Mouse (Mus musculus) MEL (cell line): Measurements from ENCODE around the gene Ccdc83.

Experiments used
- CTCF ChIP-seq, 3 experiments: IDR thresholded peaks in 2 of 3; conservative IDR thresholded peaks in 1 of 3; 2 replicates each; pipeline ENCODE4 v1.5.1; 2011 to 2012; ENCODE audit warnings: low read length in 3 of 3, low read depth in 2 of 3, mild to moderate bottlenecking in 2 of 3, improper control_type of control experiment in 1 of 3, inconsistent platforms in 1 of 3, mixed read lengths in 1 of 3, moderate library complexity in 1 of 3; ENCODE audit not compliant: control insufficient read depth in 1 of 3, insufficient read depth in 1 of 3, poor library complexity in 1 of 3, severe bottlenecking in 1 of 3
- E2F4 ChIP-seq: IDR thresholded peaks from 2 replicates; pipeline ENCODE4 v1.6.1; 2011; ENCODE audit warnings: low read depth, low read length, improper control_type of control experiment, borderline replicate concordance
- EP300 ChIP-seq, 2 experiments: IDR thresholded peaks; 2 replicates each; pipeline ENCODE4 v1.6.1; 2011; ENCODE audit warnings: improper control_type of control experiment in 2 of 2, low read length in 2 of 2, low read depth in 1 of 2, mild to moderate bottlenecking in 1 of 2
- JUND ChIP-seq: IDR thresholded peaks from 2 replicates; pipeline ENCODE4 v1.6.1; 2011; ENCODE audit warnings: low read depth, mild to moderate bottlenecking, improper control_type of control experiment, low read length
- MAFK ChIP-seq: IDR thresholded peaks from 2 replicates; pipeline ENCODE4 v1.6.1; 2011; ENCODE audit warnings: low read depth, mild to moderate bottlenecking, low read length, improper control_type of control experiment, borderline replicate concordance
- POLR2A ChIP-seq, 2 experiments: IDR thresholded peaks; 2 replicates each; pipeline ENCODE4 v1.6.1; 2011 to 2012; ENCODE audit warnings: low read length in 2 of 2, mild to moderate bottlenecking in 2 of 2, control low read depth in 1 of 2, improper control_type of control experiment in 1 of 2, low read depth in 1 of 2, moderate library complexity in 1 of 2; ENCODE audit not compliant: control insufficient read depth in 1 of 2, insufficient read depth in 1 of 2, poor library complexity in 1 of 2
- RAD21 ChIP-seq: IDR thresholded peaks from 2 replicates; pipeline ENCODE4 v1.6.1; 2011; ENCODE audit warnings: mild to moderate bottlenecking, low read depth, low read length, improper control_type of control experiment
- ZC3H11A ChIP-seq: IDR thresholded peaks from 2 replicates; pipeline ENCODE4 v1.6.1; 2012; ENCODE audit warnings: low read depth, mild to moderate bottlenecking, inconsistent platforms, low read length, improper control_type of control experiment

DNA sequence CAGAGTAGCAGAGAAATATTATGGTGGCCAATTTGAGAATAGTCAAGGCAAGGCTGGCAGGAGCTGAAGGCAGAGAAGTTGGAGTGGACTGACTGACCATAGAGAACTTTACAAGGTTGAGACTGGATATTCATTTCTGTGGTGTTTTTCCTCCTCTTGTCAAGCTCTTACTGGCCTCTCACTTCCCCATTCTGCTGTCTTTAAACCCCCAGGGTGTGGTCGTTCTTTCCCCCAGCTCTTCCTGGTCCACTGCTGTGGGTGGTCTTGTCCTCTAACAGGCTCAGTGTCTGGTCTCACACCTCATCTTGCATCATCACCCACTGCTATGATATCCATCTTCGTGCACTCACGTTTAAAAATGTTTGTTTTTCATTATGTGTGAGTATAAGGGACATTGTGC is 47.8 kb upstream of the Ccdc83 start:
- no peak for TF ChIP-seq MAFK
- no peak for TF ChIP-seq ZC3H11A
- TF ChIP-seq CTCF (IDR thresholded peaks at IDR 0.05 in 2 of 3, conservative IDR thresholded peaks at IDR 0.05 in 1 of 3; ENCODE audit: control insufficient read depth in 1 of 3, insufficient read depth in 1 of 3, low read depth in 2 of 3, low read length in 3 of 3, poor library complexity in 1 of 3, severe bottlenecking in 1 of 3) = no peak
- TF ChIP-seq RAD21 = no peak
- no peak for TF ChIP-seq E2F4
- TF ChIP-seq JUND = no peak
- TF ChIP-seq EP300 (IDR thresholded peaks at IDR 0.05; ENCODE audit: low read depth in 1 of 2, low read length in 2 of 2) = no peak
- no peak for TF ChIP-seq POLR2A (IDR thresholded peaks at IDR 0.05; ENCODE audit: control insufficient read depth in 1 of 2, insufficient read depth in 1 of 2, low read depth in 1 of 2, low read length in 2 of 2, poor library complexity in 1 of 2)
